Mouse (Mus musculus) mature B cell (primary cell): ENCODE measurements around the gene Idnk.
"Not testable (repeated sequence)": the region's sequence is repeated elsewhere in the genome, so short reads cannot be mapped to it uniquely, and the experiment has no call there.

Source experiments
- in situ Hi-C: fragments of 300-500 bp; cut with MboI; formaldehyde crosslinking; loops from 2 replicates; pipeline ENCODE4 v1.14.3; 2019

Gene Idnk

DNA sequence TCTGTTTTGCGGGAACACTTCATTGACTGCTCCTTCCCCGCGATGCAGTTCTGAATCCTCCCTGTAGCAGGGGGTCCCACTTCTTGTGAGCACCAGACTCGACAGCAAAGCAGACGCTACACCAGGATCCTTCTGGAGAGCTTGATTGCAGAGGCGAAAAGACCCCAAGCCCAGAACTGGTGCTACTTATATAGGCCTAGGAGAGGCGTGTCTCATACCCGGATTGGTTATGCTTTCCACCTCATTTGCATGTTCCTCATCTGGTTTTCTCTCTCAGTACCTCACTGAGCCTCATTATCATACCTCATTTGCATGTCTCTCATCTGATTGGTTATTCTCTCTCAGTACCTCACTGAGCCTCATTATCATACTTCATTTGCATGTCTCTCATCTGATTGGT, 10.8 kb upstream of the Idnk start:
- in situ Hi-C loops: not testable (repeated sequence)

DNA sequence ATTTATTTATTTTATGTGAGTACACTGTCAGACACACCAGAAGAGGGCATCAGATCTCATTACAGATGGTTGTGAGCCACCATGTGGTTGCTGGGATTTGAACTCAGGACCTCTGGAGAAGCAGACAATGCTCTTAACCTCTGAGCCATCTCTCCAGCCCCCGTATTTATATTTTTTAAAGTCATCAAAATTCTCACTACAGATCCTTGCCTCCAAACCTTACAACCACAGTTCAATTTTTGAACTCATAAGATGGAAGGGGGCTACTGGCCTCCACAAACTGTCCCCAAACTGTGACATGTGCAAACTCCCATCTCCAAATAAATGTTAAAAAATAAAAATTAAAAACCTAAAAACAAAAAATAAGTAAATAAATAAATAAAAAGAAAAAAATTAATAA, 9.7 kb upstream of the Idnk start:
- in situ Hi-C loops: no loop called here

DNA sequence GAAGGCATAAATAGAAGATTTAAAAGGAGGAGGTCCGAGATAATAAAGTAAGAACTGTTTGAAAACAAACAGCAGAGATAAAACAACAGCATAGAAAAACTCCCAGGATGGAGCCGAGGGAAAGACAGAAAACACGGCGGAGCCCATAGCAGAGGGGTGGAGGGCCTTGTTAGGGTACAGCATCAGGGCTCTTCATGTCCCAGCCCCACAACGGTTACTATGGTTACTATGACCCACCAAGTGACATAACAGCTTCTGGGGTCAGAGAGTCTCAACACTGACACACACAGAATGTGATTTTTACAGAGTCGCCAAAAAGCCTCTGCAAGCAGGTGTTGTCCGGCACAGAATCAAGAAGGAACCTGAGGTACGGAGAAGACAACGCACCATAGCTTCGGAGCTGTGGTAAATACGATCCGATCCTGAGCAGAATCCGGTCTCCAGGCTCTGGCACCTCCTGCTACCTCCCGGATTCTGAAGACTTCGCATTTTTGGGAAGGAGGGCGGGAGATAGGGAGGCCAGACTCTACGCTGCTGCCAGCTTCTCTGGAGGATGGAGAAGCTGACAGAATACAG, 9.1 kb upstream of the Idnk start:
- in situ Hi-C loops: no loop called here

DNA sequence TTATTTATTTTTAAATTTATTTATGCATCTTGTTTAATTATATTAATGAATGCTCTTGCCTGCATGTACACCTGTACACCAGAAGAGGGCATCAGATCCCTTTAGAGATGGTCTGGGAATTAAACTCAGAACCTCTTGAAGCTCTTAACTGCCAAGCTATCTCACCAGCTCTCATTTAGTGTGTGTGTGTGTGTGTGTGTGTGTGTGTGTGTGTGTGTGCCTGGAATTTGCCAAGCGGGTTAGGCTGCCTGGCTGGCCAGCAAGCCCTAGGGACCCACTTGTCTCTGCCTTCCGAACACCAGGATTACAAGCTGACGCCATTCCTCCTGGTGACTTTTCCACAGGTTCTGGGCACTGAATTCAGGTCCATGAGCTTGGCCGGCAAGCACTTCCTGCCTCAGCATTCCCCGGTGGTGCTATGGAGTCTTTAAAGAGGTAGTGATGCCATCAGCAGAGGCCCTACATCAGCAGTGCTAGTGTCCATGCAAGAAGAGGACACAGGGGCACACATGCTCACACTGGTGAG, 8.4 kb upstream of the Idnk start:
- in situ Hi-C loops: no loop called here

DNA sequence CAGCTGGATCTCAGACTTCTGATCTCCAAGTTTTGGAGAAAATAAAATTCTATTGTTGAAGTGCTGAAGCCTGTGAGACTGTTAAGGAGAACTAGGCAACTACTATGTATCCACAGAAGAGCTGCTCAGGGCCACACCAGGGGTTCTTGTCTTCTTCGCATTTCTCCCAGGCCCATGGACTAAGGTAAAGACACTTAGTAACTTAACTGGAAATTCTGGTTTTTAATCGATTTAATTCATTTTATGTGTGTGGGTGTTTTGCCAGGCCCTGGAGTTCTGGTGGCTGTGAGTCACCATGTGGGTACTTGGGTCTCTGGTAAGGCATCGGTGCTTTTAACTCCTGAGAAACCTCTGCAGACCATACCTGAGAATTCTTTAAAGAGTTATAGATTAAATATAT, 7.8 kb upstream of the Idnk start:
- in situ Hi-C loops: no loop called here

DNA sequence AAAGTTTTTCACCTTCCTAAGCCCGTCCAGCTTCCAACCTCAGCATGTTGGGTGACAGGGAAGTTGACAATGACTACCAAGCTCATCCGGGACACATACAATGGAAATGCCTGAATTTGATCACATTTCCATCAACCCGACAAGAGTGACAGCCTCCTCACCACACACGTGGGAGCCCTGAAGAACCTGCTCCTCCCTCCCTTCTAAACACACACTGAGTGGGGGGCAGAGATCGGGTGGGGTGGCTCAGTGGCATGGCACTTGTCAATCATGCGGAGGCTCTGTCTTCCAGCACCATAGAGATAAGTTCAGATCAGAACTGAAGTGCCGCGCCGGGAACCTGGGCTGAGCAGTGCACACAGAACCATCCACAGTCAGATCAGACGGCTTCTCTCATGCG, 7.0 kb upstream of the Idnk start:
- in situ Hi-C loops: no loop called here

DNA sequence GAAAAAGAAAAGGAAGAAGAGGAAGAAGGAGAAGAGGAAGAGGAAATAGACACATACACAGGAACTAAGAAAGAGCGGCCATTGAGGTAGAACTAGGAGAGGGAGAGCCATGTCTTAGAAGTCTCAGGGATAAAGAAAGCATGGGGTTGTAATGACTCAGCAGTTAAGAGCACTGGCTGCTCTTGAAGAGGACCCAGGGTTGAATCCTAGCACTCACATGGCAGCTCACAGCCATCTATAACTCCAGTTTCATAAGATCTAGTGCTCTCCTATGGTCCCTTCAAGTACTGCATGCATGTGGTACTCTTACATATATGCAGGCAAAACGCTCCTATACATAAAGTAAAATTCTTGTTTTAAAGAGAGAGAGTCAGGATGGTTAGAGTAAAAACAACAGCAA, 1.4 kb upstream of the Idnk start:
- in situ Hi-C loops: no loop called here

DNA sequence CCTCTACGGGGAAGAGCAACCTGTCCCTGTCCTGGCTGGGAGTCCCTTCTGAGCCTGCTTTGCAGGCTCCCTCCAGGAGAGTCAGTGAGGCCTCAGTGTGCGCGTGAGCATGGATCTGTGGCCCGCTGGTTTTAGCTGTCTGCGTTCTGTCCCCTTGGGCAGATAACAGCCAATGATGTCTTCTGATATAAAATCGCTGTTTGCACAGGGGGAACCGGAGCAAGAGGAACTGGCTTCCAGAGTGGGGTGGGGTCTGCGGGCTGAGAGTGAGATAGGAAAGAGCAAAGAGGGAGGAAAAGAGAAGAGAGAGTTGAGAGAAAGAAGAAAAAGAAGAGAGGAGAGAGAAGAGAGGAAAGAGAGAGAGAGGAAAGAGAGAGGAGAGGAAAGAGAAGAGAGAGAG, 413 bp upstream of the Idnk start:
- in situ Hi-C loops: no loop called here

DNA sequence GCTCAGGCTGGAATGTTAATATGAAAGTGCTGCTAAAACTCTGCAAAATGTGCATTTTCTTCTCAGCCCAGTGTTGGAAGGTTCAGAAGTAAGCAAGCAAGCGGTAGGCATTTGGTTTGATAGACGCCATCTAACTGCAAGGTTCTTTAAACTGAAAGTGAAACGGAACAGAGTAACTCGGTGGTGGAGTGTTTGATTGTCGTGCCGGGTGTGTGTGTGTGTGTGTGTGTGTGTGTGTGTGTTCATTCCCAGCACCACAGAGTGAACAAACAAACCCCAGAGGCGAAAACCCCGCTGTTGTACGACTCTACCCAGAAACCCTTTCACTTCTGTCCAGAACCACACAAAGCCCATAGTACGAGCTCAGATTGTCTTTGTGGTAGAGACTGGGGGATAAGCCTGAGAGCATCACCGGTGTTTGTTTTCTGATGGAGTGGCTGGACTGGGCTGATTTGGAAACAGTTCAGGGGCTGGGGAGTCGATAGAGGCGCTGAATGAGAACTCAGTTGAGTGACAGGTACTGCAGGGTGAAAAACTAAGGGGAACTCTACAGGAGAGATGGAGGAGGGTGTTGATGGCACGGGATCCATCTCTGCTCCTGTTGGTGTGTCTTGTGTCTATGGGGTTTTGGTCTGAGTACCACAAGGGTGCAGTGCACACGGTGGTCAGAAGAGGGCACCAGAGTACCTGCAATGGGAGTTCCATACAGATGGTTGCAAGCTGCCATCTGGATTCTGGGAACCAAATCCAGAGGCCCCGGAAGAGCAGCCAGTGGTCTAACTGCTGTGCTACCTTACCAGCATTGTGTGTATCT, 857 bp downstream of the Idnk start:
- in situ Hi-C loops: no loop called here

DNA sequence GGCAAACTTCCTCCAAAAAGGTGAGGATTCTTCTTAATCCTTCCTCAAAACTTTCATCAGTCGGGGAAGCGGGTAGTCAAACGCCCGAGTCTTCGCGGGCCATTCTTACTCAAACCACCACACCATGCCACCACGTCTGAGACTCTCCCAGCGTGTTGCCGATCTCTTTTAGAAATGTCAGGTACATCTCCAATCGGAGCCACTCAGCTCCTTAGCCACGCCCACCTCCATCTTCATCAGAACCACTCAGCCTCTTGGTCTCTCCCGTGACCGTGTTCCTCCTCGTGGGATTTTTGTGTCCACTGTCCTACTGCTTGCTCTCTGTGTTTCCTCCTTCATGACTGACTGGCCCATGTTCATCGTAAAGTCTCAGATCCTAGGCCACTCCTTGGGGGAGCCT, 3.3 kb downstream of the Idnk start:
- in situ Hi-C loops: no loop called here

DNA sequence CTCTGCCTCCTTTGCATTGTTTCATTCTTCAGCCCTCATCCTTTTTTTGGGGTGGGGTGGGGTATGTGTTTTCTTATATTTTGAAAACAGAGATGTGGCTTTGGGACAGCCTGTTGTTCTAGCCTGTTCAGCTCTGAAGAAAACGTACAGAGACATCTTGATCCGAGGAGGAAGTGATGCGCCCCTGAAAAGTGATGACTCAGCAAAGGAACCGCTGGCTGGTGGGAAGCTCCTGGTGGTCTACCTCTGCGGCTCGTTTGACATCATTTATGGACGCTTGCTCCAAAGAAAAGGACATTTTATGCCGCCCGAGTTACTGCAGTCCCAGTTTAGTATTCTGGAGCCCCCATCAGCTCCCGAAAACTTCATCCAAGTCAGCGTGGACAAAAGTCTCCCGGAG, 5.9 kb downstream of the Idnk start:
- in situ Hi-C loops: no loop called here

DNA sequence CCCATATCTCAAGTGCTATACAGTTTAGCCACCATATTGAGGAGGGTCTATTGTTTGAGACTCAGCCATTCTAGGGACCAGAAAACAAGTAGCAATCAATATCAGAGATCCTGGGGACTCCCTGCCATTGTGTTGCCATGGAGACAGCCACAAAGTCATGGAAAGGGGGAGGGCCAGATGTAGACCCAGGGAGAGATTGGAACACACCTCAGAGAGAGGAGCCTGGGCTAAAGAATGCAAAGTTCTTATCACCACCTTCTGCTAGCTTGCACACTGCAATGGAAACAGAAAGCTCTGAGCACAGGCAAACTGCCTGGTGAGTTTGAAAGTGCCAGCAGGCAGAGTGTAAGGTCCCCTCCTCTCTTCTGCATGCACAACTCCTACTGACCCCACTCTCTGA, 10.7 kb downstream of the Idnk start:
- in situ Hi-C loops: no loop called here

DNA sequence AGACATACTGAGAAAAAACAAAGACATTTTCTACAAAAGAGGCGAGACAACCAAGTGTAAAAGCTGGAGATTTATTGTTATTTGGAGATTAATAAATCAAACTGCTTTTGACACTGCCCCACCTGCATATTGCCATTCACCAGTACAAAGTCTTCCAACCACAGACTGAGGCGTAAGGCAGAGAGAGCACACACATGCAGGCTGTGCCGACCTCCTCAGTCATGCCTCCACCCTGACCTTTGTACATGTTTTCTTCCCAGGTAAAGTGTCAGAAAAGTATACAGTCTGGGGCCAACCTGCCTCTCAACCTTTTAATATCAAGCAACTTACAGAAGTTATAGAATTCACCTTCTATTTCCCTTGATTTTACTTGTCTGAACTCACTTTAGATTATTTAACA, 18.7 kb downstream of the Idnk start:
- in situ Hi-C loops: no loop called here

DNA sequence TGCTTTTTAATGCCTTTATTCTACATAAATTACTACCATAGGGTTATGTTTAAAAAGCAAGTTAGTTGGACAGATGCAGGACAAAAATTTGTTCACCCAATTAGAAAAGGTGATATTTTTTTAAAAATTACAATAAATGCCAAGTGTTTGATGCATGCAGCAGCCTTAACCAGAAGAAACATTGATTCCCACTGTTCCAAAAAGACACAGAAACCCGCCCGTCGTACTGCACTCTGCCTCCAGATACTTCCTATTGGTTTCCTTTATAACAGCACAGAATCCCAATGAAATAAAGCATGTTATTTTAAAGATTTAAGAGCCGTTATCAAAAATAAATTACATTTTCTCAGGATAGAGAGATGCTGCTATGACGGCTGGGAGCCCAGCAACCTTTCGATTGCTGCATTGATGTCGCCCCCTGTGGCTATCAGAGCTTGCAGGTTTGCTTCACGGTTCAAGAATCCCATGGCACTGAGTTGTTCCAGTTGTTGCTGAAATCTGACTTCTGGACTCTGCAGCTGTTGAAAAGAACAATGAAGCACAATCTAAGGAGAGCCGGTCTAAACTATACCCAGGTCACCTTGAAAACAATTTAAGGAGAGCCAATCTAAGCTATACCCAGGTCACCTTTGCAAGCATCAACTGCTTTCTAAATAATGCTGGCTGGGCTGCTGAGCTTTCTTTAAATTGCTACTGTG, 20.2 kb downstream of the Idnk start:
- in situ Hi-C loops: no loop called here

DNA sequence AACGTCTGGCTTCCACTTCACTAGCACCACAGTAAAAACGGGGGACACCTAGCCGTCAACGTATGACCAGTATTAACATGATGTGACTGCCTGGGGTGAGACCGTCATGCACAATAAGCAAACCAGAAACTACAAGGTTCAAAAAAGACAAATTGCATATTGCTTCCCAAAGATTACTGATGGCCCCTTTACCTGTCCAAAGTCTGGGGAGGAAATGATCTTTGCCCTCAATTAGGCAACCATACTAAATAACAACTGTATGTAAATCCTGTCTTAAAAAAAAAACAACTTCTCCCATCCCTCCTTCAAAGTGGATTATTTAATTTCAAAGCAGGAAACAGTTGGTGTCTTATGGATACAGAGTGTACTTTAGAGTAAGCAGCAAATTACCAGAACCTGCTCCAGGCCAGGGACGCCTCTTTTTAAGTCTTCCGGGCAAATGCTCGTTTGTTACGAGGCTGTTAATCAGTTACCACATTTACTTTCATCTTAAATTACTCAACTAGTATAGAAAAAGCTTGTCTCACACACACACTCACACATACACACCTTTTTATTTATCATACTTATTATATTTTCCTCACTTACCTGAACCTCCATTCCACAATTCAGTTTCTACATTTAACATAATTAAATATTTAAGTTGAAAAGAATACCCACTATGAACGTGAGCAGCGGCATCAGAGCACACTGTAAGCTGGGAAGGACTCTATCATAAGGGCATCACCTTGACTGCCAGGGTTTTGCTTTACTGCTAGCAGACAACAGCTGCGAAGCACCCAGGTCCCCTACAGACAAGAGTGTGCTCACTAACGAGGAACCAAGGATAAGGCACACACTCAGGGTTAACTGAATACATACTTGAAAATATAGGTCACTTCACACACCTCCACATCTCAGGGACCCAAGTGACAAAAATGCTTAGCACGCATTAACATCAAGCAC, 24.4 kb downstream of the Idnk start:
- in situ Hi-C loops: no loop called here

DNA sequence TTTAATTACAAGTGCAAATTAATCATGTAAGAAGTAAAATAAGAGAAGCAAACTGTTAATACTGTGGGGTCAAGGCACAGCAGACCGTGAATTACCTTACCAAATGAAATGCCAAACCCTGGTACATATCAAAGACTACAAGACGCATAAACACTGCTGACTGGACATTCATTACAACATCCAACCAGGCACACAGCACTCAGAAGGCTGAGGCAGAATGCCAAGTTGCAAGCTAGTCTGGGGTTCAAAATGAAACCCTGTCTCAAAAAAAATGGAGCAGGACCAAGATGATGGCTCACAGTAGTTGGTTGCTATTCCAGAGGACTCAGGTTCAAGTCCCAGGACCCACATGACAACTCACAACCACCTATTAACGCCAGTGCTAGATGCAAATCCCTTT, 26.7 kb downstream of the Idnk start:
- in situ Hi-C loops: no loop called here

DNA sequence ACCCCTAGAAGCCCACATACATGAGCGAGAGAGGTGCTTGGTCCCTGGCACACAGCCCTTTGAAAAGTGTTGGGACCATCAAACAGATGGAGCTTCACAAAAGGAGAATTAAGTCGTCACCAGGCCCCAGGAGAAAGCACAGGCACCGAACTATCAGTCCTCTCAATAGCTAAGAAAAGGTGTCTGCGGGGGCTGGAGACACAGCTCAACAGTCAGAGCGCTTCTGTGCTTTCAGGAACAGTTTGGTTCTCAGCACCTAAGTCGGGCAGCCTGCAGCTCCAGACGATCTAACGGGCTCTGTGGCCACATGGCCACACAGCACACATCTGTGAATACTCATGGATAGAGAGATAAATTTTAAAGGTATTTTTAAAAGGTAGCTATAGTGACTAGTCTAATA, 28.8 kb downstream of the Idnk start:
- in situ Hi-C loops: loop anchor here (5.0 kb wide), 1 partner anchor 46 kb away; no protein-coding TSS in a partner anchor

DNA sequence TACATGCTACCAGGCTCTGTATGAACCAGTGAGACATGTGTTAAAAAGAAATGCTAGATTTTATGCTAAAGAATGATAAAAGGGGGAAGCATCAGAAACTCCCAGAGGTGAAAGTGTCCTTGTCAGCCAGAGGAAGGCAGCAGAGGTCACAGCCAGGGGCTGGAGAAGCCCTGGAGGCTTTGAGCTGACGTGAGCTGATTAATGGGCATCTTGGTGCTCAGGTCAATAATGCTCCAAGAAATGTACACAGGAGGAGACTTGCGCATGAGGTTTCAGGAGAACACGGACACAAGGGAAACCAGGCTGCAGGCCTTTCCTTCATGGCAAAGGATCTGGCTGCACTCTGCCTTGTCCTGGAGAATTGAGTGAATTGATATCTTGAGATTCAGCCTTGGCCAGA, 30.3 kb downstream of the Idnk start:
- in situ Hi-C loops: loop anchor here (5.0 kb wide), 1 partner anchor 45 kb away; no protein-coding TSS in a partner anchor

DNA sequence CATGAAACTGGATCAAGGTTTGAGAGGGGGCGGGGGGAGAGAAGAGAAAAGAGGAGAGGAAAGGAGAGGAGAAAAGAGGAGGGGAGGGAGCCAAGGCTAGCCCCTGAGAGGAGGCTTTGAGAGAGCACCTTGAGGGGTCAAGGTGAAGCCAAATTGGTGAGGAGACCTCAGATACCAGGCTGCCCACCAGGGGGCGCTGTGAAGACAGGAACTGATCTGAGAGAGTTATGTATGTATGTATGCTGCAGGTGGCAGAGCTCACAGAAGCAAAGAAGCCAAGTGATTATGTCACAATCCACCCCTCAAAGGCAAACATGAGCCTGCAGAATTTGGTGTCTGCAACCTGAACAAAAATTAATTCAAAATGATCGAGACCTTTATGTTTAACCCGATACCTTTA, 31.0 kb downstream of the Idnk start:
- in situ Hi-C loops: loop anchor here (5.0 kb wide), 1 partner anchor 44 kb away; no protein-coding TSS in a partner anchor

DNA sequence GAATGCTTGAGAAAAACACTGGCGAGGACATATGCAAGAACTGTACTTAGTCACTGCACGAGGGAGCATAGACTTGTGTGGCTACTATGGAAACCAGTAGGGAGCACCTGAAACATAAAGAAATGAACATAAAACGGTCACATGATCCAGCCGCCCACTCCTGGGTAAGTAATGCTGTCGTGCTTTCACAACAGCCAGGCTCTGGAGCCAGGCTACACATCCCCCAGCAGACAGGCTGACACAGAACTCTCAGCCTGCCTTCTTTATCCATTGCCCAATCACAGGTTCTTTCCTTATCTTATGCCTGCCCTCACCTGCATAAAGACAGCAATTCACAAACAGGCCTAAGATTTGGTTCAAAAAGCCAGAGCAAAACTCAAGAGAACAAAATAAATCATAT, 32.0 kb downstream of the Idnk start:
- in situ Hi-C loops: loop anchor here (5.0 kb wide), 1 partner anchor 43 kb away; no protein-coding TSS in a partner anchor

DNA sequence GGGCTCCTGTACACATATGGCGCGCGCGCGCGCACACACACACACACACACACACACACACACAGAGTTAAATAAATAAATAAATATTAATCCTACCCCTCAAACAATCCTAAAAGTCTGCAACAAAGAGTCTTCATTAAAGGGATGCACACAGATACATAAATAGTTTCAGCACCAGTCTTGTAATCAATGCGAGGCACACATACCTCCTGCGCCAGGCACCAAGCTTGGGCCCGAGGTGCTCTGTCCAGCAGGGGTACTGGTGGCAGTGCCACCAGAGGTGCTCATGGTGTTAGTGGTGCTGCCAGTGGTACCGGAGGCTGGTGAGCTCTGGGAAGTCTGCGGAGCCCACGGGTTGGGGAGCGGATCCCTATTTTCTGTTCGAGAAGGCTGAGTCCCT, 34.1 kb downstream of the Idnk start:
- in situ Hi-C loops: no loop called here

DNA sequence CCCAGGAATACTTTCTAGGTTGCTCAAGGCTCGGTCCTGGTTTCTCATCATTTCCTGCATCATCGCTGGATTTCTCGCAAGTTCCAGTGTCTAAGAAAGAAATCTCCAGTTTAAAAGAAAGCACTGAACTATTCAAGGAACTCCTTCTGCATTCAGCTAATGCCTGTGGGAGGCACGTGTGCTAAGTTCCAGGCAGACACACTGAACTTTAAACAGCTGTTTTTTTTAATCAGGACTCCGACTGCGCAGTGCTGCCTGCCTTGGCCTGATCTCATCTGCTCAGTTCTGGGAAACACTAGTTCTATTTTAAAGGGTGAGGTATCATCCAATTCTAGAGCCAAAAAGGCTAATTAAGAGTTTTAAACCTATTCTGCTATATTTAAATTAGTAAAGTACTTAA, 34.7 kb downstream of the Idnk start:
- in situ Hi-C loops: no loop called here
